Mouse (Mus musculus) embryonic facial prominence, embryonic 11.5 days (tissue): Measurements from ENCODE around the gene Pax8. TPM values are rescaled to one million over a fixed set of nuclear protein-coding genes. Genes with fewer than 3 reads are reported as not detected.

Experiments
- ATAC-seq: fragments of 200-750 bp; cut with Nextera tagmentation; replicated peaks from 2 replicates; pipeline ENCODE4 v1.8.0; 2017; ENCODE audit warnings: low read depth; ENCODE audit not compliant: insufficient number of reproducible peaks, low FRiP score, low TSS enrichment
- DNase-seq: peaks from one replicate; pipeline ENCODE4 v3.0.0-alpha.2; 2015; ENCODE audit warnings: low spot score
- H3K27ac ChIP-seq: fragments of 300-500 bp; sonication (generic); replicated peaks from 2 replicates; pipeline ENCODE4 v1.5.1; 2014; ENCODE audit warnings: mild to moderate bottlenecking, low read depth, low read length, control low read depth
- H3K27me3 ChIP-seq: fragments of 300-500 bp; sonication (generic); 2 replicates; pipeline ENCODE4 v1.6.1; 2014; ENCODE audit warnings: mild to moderate bottlenecking, low read length, moderate library complexity, mixed read lengths; ENCODE audit not compliant: control insufficient read depth, insufficient read depth
- H3K36me3 ChIP-seq: fragments of 300-500 bp; sonication (generic); replicated peaks from 2 replicates; pipeline ENCODE4 v1.6.1; 2014; ENCODE audit warnings: low read depth, mild to moderate bottlenecking, low read length, moderate library complexity, mixed read lengths; ENCODE audit not compliant: control insufficient read depth, insufficient read depth
- H3K4me1 ChIP-seq: fragments of 300-500 bp; sonication (generic); 2 replicates; pipeline ENCODE4 v1.6.1; 2014; ENCODE audit warnings: low read length, mixed read lengths; ENCODE audit not compliant: control insufficient read depth, insufficient read depth
- H3K4me2 ChIP-seq: fragments of 300-500 bp; sonication (generic); 2 replicates; pipeline ENCODE4 v1.6.1; 2014; ENCODE audit warnings: low read depth, mild to moderate bottlenecking, control low read depth, low read length, moderate library complexity
- H3K4me3 ChIP-seq: fragments of 300-500 bp; sonication (generic); 2 replicates; pipeline ENCODE4 v1.5.1; 2014; ENCODE audit warnings: low read depth, low read length, control low read depth
- H3K9ac ChIP-seq: fragments of 300-500 bp; sonication (generic); replicated peaks from 2 replicates; pipeline ENCODE4 v1.6.1; 2014; ENCODE audit warnings: mild to moderate bottlenecking, control low read depth, low read length
- H3K9me3 ChIP-seq: fragments of 300-500 bp; sonication (generic); replicated peaks from 2 replicates; pipeline ENCODE4 v1.6.1; 2016; ENCODE audit warnings: mild to moderate bottlenecking, low read length, inconsistent platforms, mixed read lengths; ENCODE audit not compliant: control insufficient read depth
- WGBS: fragments of 180-500 bp; shearing (Covaris S2); extraction: QIAGEN DNeasy Blood & Tissue Kit; methylation state at CpG from one replicate; pipeline ENCODE4 v1.1.7; 2014; 5-methylcytosine and 5-hydroxymethylcytosine counted together
- polyA plus RNA-seq: library from polyadenylated mRNA; unstranded; fragments of >200 nt; fragmentation: Nextera tagmentation; extraction: Ambion mirVana; gene quantifications from 2 replicates; pipeline ENCODE4 v1.2.1, GENCODE M21; 2014

Gene Pax8
- polyA plus RNA-seq, 1 experiment from 2014 or later = 0.98 TPM

- no peak for ATAC-seq
- H3K27ac ChIP-seq = no peak overlapping the region
- H3K9ac ChIP-seq = no peak overlapping the region
- 88% methylated on average over 3 of the region's 3 CpGs for WGBS
- no peaks in the 10 kb centered on the region for H3K36me3 ChIP-seq
- no peaks in the 10 kb centered on the region for H3K4me1 ChIP-seq
- no peaks in the 10 kb centered on the region for H3K27me3 ChIP-seq
- no peak for DNase-seq
- H3K4me2 ChIP-seq = no peak overlapping the region
- H3K4me3 ChIP-seq = no peak overlapping the region
- H3K9me3 ChIP-seq = no peaks in the 10 kb centered on the region
Observed at GRCm38 (mm10) chr2:24400711-24401110, 74.7 kb downstream of the Pax8 start.

DNA sequence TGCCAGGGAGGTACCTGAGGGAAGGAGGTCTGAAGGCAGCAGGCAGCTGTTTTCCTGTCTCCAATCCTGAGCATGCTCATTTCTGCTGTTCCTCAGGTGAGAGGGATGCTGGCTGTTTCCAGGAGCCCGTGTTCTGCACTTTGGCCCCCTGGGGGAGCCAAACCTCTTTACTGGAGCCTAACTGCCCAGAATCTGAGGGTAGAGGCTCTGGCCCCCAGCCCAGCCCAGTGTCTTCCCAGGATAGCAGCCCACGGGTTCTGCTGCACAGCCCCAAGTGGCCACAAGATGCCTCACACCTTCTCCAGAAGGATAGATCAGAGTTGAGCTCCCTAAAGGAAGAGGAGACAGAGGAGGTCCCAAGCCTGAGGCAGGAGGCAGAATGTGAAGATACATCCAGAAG lies 78.3 kb downstream of the Pax8 start:
- Histone ChIP-seq H3K27ac (no peak overlapping the region), H3K4me3 (no peak overlapping the region), H3K27me3 (no peaks in the 10 kb centered on the region), H3K9ac (no peak overlapping the region), H3K9me3 (no peaks in the 10 kb centered on the region), H3K4me1 (no peaks in the 10 kb centered on the region), H3K36me3 (no peaks in the 10 kb centered on the region), H3K4me2 (no peak overlapping the region)
- DNase-seq = no peak
- 22% methylated on average over 2 of the region's 2 CpGs for WGBS
- ATAC-seq = no peak

DNA sequence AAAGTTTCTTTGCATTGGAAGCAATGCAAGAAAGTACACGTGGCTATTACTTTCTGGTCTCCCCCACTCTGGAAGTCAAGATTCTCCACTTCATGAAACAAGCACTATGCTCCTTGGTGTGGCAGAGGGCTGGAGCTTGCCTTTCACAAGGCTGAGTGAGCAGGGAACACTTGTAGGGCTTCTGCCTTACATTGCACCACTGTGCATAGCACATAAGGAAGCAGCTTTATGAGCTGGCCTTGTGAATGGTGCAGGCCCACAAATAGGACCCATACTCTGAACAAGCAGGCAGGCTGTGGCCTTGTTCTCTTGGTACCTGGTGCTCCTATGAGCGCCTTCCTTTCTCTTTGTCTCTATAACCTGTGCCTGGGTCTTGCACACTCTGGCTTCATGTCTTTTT lies 82.1 kb downstream of the Pax8 start:
- Histone ChIP-seq H3K36me3 (no peaks in the 10 kb centered on the region), H3K9me3 (no peaks in the 10 kb centered on the region), H3K4me1 (no peaks in the 10 kb centered on the region), H3K4me3 (no peak overlapping the region), H3K4me2 (no peak overlapping the region), H3K9ac (no peak overlapping the region), H3K27ac (no peak overlapping the region), H3K27me3 (no peaks in the 10 kb centered on the region)
- 82% methylated on average over 2 of the region's 2 CpGs for WGBS
- ATAC-seq (no peak), DNase-seq (no peak)

DNA sequence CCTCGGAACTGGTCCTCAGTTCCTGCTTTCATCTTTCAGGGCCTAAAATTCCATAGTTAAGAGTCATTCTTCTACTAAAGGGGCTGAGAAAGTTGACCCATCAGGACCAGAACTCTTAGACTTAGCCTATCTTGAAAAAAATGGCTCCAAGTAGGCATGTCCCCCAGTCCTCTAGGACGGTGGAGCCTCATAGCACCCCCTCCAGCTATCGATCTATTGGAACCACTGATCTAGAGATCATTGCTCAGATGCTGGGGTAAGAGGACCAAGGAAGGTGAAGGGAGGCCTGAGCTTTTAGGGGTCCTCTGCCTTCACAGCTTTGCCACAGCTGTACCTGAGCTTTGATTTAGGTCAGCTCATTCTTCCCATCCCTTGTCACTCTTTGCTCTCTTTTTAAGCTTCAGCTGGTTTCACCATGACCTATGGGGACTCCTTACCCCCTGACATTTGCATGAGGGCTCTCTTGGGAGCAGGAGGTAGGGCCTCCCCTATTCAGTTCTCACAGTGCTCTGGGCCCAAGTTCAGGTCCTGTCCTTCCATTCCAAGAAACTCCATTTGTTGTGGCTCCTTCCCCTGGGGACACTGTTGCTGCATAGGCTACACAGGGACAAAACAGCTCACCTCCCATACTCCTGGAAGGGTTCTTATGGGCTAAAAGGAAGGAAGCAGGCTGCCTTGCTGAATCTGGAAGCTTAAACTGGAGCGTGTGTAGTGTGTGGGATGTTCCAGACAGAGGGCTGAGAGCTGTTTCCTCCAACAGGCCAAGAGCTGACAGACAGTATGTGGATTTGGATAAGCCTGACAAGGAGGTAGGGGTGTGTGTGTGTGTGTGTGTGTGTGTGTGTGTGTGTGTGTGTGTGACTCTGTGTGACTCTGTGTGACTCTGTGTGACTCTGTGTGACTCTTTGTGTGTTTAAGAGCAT lies 87.8 kb downstream of the Pax8 start:
- WGBS = 84% methylated on average over 4 of the region's 4 CpGs
- Histone ChIP-seq H3K36me3 (no peaks in the 10 kb centered on the region), H3K4me1 (no peaks in the 10 kb centered on the region), H3K4me3 (no peak overlapping the region), H3K27ac (no peak overlapping the region), H3K9me3 (no peaks in the 10 kb centered on the region), H3K4me2 (no peak overlapping the region), H3K9ac (no peak overlapping the region), H3K27me3 (no peaks in the 10 kb centered on the region)
- no peak for DNase-seq
- no peak for ATAC-seq

DNA sequence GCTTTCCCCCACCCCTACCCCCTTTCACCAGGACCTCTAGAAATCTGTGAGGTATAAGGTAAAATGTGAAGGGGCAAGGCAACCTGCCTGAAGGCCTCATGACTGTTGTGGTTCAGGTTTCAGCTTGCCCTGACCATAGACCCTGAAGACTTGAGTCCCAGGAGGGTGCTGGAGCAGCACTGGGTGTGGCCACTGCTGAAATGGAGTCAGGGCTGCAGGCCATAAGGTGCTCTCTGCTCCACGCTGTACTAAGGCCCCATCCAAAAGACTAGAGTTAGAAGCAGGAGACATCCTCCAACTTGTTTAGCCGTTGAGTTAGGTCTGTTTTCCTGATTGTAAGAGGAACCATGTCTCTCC lies 88.5 kb downstream of the Pax8 start:
- no peaks in the 10 kb centered on the region for H3K4me1 ChIP-seq
- H3K27ac ChIP-seq = no peak overlapping the region
- no peak overlapping the region for H3K9ac ChIP-seq
- H3K9me3 ChIP-seq = no peaks in the 10 kb centered on the region
- H3K27me3 ChIP-seq = no peaks in the 10 kb centered on the region
- H3K4me3 ChIP-seq = no peak overlapping the region
- no peak overlapping the region for H3K4me2 ChIP-seq
- no peaks in the 10 kb centered on the region for H3K36me3 ChIP-seq
- 87% methylated on average over 2 of the region's 2 CpGs for WGBS
- DNase-seq (no peak), ATAC-seq (no peak)

DNA sequence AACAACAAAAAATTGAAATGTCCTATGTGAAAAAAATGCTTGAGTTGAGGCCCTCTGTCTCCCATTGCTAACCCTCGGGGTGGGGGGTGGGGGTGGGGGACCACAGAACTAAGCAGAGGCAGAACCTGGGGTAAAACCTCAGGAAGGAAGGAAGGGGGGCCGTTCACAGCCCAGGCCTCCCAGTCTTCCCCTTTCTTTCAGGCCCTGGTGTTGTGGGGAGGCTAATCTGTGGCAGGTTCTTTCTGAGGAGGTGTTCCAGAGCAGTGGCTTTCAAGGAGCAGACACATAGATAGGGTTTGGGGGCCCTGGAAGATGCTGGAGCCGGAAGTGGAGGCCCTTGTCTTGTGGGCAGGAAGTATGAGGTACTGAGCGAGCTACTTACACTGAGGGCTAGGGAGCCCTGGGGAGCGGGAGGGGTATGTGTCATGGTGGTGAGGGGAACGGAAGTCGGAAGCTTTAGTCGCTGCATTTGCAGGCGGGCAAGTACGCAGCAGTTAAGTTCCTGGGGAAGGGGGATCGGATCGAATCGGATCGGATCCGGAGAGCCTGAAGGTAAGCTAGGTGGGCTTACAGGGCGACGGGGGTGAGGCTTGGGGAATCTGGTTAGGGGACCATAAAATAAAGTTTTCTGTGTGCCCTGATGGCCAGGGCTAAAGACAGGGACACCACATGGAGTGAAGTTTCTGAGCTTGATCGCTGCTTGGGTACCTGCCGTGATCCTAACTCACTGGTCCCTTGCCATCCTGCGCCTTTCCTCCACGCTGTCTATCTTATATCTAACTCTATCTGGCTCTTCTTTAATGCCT lies 89.0 kb downstream of the Pax8 start:
- no peak overlapping the region for H3K4me3 ChIP-seq
- no peak overlapping the region for H3K4me2 ChIP-seq
- WGBS = 87% methylated on average over 21 of the region's 21 CpGs
- DNase-seq = no peak
- no peak overlapping the region for H3K9ac ChIP-seq
- no peak overlapping the region for H3K27ac ChIP-seq
- no peak for ATAC-seq
- no peaks in the 10 kb centered on the region for H3K4me1 ChIP-seq
- H3K36me3 ChIP-seq = no peaks in the 10 kb centered on the region
- no peaks in the 10 kb centered on the region for H3K27me3 ChIP-seq
- H3K9me3 ChIP-seq = no peaks in the 10 kb centered on the region

- no peak overlapping the region for H3K4me3 ChIP-seq
- H3K9me3 ChIP-seq = no peaks in the 10 kb centered on the region
- no peaks in the 10 kb centered on the region for H3K36me3 ChIP-seq
- no peak overlapping the region for H3K4me2 ChIP-seq
- no peak overlapping the region for H3K9ac ChIP-seq
- ATAC-seq (no peak), DNase-seq (no peak)
- no peaks in the 10 kb centered on the region for H3K27me3 ChIP-seq
- H3K27ac ChIP-seq = no peak overlapping the region
- H3K4me1 ChIP-seq = no peaks in the 10 kb centered on the region
- WGBS = 82% methylated on average over 14 of the region's 14 CpGs
Observed at GRCm38 (mm10) chr2:24385111-24385961, 90.1 kb downstream of the Pax8 start.
